Mouse (Mus musculus): ENCODE data around the gene Epha8.

Gene Epha8

DNA sequence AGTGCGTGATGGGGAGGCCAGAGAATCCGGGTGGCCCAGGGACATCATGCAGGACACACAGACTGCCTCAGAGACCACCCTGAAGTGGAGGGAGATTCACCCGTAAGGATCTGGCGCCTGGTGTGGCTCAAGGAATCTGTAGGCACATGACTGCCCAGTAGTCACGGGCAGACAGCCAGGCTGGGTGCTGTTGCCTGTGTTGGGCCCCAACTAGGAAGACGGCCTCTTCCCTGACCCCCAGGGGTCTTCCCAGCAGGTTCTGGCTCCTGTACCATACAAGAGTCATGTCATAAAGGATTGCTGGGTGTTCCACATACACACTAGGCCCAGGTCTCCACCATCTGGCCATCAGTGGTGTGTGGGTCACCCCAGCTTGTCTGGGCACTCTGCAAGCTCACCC lies 2.1 kb downstream of the Epha8 start:
- no peak for DNase-seq

DNA sequence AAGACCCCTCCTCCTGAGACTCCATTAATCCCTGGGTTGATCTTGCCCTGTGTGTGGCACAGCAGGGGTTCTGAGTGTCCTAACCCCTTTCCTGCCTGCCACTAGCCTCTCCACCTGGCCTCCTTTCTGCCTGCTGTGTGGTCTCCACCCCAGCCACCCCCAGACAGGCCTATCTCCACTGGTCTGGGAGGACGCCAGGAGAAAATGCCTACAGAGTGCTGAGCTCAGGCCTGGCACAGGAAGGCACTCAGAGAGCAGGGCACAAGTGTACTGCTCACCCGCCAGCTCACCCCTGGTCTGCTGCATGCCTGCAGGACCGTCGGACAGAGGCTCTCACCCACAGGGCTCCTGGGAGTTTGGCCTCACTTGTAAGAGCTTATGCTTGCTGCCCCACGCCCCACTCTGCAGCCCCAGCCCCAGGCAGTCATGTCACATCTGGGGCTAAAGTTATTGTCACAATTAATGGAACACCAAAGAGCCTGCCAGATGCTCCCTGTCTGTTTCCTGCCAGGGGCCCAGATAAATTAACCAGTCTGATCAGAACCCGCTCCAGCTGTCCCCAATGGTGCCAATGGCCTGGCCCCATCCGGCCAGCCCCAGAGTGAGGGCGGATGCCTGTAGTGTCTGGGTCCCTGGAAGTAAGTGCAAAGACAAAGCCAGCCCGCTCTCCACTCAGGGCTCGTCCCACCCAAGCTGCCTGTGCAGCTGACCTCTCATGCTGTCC lies 7.2 kb downstream of the Epha8 start:
- DNase-seq: no peak

DNA sequence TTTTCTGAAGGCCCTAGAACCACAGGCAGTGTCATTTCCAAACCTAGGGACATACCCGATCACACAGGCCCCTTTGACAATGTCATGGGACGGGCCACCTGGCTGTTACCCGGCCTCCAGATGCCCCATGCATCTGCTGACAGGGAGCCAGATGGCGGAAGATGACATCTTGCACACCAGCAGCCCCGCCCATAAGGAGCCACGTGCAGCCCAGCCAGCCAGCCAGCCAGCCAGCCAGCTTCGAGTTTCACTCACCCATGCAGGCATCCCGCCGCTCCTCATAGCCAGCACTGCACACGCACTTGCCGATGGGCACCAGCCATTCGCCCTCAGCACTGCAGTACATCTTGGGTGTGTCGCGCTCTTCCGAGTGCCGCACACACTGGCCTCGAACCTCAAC lies 11.2 kb downstream of the Epha8 start:
- peak; percentile 80 for DNase-seq

DNA sequence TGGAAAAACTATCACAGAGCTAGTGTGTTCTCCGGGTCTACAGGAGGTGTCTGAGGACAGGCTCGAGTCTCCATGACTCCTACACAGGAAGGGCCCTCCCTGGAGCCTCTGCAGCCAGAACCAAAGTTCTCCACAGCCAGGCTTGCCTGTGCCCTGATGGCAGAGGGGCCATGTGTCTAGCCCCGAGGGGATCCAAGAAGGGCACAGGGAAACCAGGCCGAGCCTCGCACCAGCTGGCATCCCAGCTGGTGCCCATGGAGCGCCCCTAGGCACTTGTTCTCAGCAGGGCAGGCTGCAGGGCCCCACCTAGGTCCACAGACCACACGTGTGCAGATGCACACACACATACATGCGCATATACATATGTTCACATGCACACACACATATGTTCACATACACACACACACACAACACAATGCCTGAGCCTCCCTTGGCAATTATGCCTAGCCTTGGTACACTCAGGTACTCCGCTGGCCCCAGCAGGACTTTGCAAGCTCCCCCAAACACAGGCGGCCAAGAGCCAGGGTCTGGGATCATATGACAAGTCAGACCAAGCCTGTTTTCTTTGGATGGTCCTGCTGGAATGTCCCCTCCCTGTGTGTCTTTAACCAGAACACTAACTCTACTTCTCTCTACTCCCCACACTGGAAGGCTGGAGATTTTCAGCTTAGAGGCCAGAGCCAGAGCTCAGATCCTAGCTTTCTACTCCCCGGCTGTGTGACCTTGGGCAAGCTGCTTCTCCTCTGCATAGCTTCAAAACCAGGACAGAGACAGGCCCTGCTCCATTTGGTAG lies 11.9 kb downstream of the Epha8 start:
- peak; percentile 61 for DNase-seq

DNA sequence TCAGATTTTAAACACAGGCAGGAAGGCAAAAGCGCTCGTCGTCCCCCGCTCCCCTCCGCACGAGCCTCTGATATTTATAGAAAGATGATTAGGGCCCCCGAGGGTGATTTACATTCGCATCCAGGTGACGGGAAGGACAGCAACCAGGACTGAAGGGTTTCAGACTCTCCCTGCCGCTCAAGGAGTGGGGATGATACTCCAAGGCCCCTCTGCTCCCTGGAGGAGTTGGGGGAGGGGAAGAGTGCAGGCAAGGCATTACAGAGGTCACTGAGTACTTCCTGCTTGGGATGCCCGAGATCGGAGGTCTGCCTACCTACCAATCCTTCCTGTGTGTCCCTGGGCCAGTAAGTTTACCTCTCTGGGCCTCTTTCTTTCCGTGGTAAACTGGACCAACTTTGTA lies 13.4 kb downstream of the Epha8 start:
- DNase-seq: no peak

DNA sequence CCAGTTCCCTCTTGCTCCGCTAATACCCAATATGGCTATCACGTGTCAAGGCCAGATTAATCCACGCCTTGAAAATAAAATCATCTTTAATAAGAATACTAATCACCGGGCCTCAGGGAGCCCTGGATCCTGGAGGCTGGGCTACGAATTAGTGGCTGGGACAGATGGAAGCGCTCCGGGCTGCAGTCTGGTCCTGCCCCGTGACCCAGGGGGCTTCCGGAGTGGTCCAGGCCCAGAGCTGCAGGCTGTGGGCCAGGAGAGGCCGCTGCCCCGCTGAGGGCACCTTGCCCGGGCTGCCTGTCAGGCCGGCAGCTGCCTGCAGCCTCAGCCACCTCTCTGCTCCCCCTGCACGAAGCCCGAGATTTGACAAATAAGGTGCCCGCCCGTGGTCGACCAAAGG lies 13.9 kb downstream of the Epha8 start:
- DNase-seq: peak; percentile 88

DNA sequence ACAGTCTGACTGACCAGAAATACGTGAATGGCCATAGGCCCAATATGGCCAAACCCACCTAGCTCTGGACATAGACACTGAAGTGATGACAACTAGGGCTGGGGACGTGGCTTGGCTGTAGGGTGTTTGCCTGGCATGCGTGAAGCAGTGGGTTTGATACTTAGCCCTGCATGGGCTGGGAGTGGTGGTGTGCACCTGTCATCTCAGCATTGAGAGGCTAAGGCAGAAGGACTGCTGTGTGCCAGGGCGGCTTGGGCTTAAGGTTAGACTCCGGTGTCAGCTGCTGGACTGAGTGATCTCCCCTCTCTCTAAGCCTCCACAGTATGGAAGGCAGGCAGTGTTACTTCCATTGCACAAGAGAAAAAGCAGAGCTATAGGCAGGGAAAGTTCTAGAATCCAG lies 18.7 kb downstream of the Epha8 start:
- no peak for DNase-seq

DNA sequence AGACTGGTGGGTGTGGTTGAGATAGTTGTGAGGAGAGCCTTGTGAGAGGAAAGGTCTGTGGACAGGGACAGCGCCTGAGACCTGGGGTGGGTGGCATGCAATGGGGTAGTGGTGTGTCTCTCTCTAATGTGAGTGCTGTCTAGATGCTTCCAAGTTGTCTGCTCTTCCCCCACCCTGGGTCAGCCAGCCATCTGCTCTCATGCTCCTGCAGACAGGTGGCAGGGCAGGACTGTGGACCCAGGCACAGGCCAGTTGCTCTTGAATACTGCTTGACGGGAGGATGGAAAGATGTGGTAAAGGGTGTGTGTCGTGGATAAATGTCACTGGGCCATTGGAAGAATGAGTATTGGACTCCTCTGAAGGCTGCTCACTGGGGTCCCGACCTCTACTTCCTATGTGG lies 19.3 kb downstream of the Epha8 start:
- DNase-seq: no peak

DNA sequence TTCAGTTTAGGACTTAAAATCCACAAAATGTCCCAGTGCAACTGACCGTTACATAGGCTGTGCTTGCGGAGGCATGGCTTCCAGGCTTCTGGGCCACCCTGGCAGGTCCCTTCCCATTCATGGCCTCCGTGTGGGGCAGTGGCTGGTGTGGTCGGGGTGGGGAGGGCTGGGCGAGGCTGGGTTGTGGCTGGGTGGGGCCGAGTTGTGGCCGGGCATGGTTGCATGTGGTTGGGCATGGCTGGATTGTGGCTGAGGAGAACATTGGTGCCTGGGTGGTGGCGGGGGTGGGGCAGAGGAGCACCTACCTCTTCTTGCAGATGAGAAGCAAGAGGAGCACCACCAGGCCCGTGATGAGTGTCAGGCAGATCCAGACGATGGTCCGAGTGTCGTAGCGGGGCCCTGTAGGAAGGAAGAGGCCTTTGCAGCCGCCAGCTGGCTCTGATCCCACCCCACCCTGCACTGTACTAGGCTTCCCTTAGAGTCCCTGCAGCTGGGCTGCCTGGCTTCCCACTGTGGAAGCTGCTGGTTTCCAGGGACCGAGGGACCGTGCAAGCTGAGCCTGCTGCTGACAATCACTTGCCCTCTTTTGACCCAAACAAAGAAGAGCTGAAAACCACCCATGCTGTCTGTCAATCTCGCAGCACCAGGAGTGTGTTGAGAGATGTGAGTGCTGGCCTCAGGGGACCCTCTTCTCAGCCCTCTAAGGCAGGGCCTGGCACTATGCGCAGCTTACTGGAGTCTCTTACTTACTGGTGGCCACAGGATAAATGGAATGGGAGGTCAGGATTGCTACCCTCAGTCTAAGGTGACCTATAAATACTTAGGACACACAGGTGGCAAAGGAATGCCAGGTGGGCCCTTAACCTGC lies 21.6 kb downstream of the Epha8 start:
- DNase-seq: peak; percentile 62

DNA sequence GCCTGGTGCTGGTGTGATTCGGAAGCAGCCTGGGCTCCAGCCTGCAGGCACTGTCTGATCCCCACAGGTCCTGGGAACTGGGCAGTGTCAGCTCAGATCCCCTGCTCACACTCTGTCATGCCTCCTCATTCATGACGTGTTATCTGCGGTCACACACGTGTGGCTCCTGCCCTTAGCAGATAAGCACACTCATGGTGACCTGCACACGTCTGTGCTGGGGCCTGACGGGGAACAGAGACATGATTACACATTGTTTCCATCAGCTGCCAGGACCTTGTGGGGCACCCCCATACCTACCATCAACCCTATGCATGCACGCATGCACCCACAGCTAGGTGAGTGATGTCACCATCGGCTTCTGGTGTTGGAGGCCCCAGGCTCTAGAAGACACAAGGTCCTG lies 26.1 kb downstream of the Epha8 start:
- DNase-seq: no peak

DNA sequence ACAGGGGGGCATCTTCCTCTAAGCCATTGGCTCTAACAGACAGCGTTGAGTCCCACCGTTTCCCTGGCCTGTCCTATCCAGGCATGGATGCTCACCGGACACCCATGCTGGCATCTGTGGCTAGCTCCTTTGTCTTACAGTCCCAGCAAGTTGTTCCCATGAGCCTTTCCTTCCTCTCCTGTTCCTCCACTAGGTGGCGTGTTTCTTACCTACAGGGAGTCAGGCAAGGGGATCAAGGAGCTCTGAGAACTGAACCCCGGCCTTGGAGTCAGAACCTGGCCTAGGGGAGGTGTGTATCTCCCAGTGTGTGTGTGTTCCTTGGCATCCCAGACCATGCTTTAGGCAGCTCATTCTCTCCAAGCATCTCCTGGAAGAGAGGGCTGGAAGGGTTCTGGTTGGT lies 27.7 kb downstream of the Epha8 start:
- DNase-seq: peak; percentile 80

DNA sequence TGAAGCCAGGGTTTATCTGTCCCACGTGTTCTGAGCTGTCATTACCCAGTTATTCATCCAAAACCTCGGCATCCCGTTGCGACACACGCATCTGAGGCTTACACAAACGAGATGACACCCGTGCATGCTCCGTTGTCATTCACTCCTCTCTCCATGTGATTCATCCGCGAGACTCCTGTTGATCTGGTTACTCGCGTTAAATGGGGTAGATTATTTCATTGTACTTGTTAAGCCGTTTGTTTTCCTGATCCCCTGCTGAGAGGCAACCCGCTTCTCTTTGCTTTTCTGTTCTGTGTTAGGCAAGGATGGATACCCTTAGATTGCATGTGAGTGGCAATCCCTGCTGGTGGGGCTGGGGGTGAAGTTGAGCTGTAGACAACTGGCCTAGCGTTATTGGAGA lies 30.8 kb downstream of the Epha8 start:
- DNase-seq: peak; percentile 90

DNA sequence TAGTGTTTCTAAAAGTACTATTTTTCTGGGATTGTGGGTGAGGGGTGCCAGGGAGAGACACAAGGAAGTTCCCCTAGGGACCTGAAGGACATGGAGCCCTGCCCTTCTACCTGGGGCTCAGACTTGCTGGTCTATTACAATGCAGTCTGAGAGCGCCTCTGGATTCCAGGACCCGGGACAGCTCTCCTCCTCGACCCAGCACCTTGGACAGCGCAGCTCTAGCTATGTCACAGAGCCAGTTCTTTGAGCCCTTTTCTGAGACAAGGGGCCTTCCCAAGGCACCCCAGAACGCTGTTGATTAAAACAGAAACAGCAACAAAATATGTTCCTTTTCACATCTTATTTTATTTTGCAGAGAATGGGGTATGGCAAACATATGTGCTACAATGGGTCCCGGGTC lies 32.1 kb downstream of the Epha8 start:
- DNase-seq: peak; percentile 73

DNA sequence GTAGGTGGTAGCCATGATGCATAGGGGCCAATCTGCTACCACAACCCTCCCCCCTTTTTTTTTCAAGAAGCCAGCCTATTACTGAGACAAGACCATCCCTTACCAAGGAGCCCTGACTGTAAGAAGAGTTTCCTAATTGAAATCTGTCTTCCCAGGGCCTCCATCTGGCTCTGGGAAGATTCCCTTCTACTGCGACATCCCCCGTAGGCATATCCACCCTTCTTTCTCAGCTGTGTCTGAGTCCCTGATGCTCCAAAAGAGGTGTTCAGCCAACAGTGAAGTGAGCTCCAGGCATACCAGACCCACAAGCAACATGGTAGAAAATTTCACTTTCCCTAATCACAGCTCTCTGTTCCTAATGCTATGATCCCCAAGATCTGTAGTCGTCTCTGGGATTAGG lies 37.1 kb downstream of the Epha8 start:
- no peak for DNase-seq

DNA sequence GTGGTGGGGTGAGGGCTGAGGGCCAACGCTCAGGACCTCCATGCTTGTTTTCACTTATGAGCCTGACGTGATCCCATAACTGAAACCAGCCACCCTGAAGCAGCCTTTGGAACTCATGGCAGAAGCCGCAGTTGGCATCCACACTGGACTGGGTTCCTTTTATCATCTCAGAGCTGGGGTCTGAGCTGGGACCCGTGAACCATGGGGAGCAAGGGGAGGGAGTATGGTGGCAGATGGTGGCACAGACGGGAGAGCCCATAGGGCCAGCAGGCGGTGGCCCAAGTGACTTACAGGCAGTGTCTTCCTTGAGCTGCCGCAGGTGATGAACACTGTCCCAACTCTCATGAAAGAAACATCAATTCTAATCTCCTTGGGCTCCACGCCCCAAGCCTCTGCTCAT lies 37.8 kb downstream of the Epha8 start:
- no peak for DNase-seq

DNA sequence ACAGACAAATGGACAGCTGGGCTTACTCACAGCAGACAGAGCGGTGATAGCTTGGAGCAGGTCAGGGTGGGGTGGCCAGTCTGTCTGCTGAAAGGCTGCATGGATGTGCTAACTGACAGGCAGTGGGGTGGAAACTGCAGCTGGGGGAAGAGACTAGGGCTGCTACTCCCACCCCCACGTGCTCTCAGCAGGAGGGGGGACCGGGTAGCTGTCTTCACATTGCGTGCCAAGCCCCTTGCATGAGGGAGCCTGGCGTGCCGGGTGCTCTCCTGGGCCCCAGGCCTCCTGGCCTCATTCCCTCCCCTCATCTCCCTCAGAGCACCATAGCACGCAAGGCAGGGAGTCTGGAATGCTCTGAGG lies 39.5 kb downstream of the Epha8 start:
- DNase-seq: no peak

DNA sequence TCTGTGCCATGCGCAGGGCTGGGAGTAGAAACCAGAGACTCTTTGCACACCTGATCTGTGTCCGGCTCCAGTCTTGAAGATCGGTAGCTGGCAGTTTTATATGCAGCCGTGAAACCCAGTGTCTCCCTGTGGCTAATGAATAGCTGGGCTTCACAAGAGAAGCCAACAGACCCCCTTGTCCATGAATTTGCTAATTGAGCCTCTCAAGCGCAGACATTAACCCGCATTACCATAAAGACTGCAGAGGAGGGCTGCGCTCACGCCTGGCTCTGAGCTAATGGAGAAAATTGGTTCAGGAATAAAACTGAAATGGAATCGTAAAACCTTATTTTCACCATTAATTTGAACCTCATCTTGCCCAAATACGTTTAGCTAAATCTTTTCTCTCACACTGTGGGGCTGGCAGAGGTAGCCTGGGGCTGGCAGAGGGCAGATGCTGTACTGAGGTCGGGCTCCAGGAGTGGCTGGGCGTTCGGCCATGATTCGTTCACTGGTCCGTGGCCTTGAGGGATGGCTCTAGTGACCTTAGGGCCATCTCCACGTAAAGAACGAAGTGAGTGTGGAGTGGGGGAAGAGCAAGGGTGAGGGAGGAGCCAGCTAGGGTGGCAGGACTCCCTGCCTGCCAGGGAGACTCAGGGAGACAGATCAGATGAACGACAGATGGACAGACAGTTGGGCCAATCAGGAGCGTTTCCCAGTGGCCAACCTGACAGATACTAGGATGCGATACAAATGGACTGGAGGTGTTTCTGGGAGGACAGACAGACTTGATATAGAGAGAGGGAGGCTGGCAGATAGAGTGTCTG lies 40.1 kb downstream of the Epha8 start:
- DNase-seq: peak; percentile 67

DNA sequence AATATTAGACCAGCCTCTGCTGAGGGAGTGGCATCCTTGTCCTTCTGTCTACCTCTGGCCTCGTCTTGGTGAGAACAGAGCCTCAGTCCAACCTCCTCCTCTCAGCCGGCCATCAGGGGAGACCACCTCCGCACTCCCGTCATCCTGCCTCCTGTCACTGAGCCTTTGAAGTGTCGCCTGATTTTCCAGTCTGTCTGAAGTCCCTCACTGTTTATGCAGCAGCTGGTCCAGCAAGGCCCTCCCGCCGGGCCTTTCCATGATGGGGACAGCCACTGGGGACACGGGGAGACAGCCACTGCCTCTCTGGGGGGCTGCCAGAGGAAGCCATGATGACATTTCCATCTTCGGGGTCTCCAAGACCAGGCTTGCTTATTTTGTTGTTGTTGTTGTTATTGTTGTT lies 43.8 kb downstream of the Epha8 start:
- DNase-seq: peak; percentile 46

DNA sequence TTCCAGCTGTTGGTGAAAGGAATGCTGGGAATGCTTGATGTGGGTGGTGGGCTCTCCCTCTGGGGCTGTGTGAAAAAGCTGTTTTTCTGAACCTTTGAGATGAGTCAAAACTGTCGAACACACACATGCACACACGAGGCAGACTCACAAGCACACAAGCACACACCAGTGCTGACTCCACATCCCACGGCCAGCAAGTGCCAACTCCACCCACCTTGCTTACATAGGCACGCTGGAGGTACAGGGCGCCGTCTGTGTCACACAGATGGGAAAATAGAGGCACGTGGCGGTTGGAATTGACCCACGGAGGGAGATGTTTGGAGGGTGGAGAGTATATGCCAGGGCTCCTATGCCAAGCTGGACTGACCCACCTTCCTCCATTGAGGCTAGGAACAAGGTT lies 44.8 kb downstream of the Epha8 start:
- DNase-seq: no peak

DNA sequence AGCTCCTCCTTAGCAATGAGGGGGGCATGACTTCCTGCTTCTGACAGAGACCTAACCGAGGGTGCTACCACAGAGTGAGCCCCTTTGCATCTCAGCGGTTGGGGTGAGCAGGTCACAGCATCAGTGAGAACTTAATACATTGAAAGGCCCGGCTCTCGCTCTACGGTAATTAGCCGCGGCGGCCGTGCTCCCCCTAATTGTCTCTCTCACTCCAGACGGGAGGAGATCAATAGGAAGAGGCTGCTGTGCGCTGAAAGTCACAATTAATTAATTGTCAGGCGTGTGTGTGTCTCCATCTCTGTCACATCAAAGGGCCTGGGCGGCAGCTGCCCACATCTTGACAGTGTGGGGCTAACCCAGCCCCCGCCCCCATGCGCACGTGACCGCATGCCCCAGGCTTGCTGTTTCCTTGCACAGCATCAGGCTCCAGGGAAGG lies 45.4 kb downstream of the Epha8 start:
- peak; percentile 86 for DNase-seq

DNA sequence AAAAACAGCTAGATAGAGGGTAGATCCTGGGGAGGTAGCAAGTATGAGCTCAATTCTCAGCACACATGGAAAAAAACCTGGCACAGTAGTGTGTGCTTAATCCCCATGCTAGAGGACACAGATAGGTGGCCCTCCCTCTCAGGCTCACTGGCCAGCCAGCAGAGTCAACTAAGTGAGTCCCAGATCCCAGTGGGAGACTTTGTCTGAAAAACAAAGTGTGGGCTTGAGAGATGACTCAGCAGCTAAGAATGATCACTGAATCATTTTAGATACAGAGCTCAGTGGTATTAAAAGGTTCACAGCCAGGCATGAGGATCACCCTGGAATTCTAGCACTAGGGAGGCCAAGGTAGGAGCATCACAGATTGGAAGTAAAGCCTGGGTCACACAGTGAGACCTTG lies 48.8 kb downstream of the Epha8 start:
- no peak for DNase-seq

DNA sequence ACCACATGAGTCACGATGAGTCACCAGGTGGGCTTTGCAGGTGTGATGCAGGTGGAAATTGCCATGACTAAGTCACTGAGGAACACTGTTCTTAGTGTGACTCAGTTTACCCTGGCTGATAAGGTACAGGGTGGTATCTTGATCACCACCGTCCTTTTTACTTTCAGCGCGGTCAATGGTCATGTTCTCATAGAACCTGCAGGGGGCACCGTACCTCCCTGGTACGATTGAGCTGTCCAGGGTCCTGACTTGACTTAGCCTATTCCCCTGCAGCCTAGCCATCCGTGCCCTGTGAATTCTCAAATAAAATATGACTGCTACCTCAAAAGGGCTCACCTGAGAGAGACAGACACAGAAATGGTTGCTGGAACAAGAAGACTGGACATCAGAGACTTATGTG lies 49.6 kb downstream of the Epha8 start:
- DNase-seq: peak; percentile 77

Measured in retina, postnatal 1 day (tissue).